Mouse (Mus musculus) forebrain, embryonic 10.5 days (tissue): ENCODE measurements around the gene Ccdc120. TPM values are rescaled to one million over a fixed set of nuclear protein-coding genes. Genes with fewer than 3 reads are reported as not detected.

Source experiments
- DNase-seq: peaks from one replicate; pipeline ENCODE4 v3.0.0-alpha.2; 2017; ENCODE audit warnings: low spot score; ENCODE audit errors: extremely low spot score
- H3K27ac ChIP-seq: fragments of 300-500 bp; sonication (generic); 2 replicates; pipeline ENCODE4 v1.5.1; 2016; ENCODE audit warnings: mild to moderate bottlenecking
- H3K27me3 ChIP-seq: fragments of 300-500 bp; sonication (generic); 2 replicates; pipeline ENCODE4 v1.6.1; 2016; ENCODE audit warnings: mild to moderate bottlenecking; ENCODE audit not compliant: poor library complexity, severe bottlenecking
- H3K36me3 ChIP-seq: fragments of 300-500 bp; sonication (generic); replicated peaks from 2 replicates; pipeline ENCODE4 v1.6.1; 2016; ENCODE audit warnings: mild to moderate bottlenecking, moderate library complexity
- H3K4me1 ChIP-seq: fragments of 300-500 bp; sonication (generic); 2 replicates; pipeline ENCODE4 v1.6.1; 2016
- H3K4me3 ChIP-seq: fragments of 300-500 bp; sonication (generic); 2 replicates; pipeline ENCODE4 v1.5.1; 2016; ENCODE audit warnings: mild to moderate bottlenecking, moderate library complexity
- H3K9me3 ChIP-seq: fragments of 300-500 bp; sonication (generic); 2 replicates; pipeline ENCODE4 v1.6.1; 2016; ENCODE audit warnings: mild to moderate bottlenecking, moderate library complexity
- WGBS: fragments of 180-500 bp; shearing (Covaris S2); methylation state at CpG from one replicate; pipeline ENCODE4 v1.1.7; 2016; 5-methylcytosine and 5-hydroxymethylcytosine counted together
- polyA plus RNA-seq: library from polyadenylated mRNA; unstranded; fragments of >200 nt; fragmentation: Nextera tagmentation; extraction: Ambion mirVana; gene quantifications from 2 replicates; pipeline ENCODE4 v1.2.1, GENCODE M21; 2016

Ccdc120 gene
- polyA plus RNA-seq, 1 experiment from 2014 or later = 19.3 TPM

DNA sequence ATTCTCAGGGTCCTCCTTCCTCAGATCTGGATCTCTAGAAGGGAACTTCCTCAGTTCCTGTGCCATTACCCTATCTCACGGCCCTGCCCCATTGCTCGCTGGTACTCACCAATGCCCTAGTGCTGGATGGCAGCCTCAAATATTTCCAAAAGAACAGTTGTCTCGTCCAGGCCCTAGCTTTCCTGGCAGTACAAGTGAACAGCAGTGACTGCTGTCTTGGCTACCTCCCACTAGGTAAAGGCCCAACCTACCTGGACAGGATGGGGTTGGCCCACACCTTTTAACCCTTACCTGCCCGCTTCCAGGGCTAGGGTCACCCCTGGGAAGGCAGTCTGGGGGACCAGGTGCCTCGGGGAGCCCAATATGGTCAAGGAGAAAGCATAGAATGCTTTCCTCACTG, 9.6 kb downstream of the Ccdc120 start:
- Histone ChIP-seq H3K27ac (no peak overlapping the region), H3K4me1 (peaks cover 3% of the 10 kb centered on the region; the same call in 1 of the 2 replicates), H3K27me3 (no peaks in the 10 kb centered on the region), H3K9me3 (no peaks in the 10 kb centered on the region), H3K36me3 (peaks cover 17% of the 10 kb centered on the region), H3K4me3 (no peak overlapping the region)
- DNase-seq = no peak
- WGBS = 79% methylated on average over 5 of the region's 5 CpGs

DNA sequence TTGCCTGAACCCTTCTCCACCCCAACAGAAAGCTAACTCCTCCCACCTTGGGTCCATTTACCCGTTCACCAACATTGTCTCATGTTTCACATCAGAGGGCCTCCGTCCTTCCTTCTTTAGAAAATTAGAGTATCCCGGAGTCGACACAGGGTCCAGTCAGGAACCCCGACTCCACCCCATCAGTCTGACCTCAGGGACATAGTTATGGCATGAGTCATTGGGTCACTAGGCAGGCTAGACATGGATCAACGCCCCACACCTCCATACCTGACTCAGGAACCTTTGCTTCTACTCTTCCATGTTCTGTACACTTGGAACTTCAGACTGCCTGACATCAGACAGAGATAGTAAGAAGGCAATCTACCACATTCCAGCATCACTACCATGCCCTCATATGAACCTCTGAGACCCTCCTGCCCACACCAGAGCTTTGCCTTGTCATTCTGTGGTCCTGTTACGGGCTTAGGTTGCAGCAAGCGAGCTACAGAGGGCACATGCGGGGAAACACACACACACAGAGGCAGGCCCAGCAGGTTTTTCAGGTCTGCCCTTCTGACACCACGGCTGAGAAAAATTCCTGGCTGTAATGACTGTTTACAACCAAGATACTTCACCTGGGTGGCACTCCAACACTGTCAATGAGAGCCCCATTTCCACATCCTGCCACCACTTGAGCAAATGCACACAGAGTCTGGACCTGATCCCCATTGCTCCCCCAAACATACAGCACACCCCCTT, 10.5 kb downstream of the Ccdc120 start:
- Histone ChIP-seq H3K27ac (no peak overlapping the region), H3K9me3 (no peaks in the 10 kb centered on the region), H3K4me1 (peaks cover 3% of the 10 kb centered on the region; the same call in 1 of the 2 replicates), H3K4me3 (no peak overlapping the region), H3K27me3 (no peaks in the 10 kb centered on the region), H3K36me3 (peaks cover 19% of the 10 kb centered on the region)
- no peak for DNase-seq
- 71% methylated on average over 10 of the region's 10 CpGs for WGBS

DNA sequence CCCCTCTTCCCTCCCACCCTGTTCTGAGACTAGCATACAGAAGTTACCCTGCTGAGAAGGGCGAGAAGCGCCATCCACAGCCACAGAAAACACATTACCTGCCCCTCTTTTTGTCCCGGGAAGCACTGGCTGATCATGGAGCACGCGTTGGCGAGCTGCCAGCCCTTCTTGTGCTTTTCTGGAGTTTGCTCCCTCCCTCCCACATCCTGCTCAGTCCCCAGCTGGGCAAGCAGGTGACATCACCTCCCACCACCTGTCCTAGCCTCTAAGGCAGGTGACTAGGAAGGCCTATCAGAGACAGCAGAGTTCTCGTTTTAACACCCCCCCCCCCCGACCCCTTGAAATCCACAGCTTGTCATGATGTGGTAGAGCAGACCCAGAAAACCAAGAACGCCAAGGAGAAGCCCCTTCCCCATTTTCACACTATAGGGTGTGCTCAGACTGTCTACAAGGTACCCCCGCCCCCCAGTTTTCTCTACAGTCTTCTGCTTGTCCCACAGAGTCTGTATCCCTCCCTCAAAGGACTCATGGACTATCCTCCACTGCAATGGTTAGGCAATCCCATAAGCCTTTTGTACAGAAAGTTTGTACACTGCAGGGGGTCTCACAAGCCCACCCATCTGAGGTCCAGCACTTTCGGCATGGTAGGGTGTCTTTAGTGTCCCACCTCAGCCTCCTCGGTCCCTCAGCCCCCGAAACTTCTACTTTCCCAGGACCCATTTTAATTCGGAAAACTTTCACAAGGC, 11.2 kb downstream of the Ccdc120 start:
- DNase-seq = no peak
- Histone ChIP-seq H3K4me1 (peaks cover 3% of the 10 kb centered on the region; the same call in 1 of the 2 replicates), H3K36me3 (peaks cover 24% of the 10 kb centered on the region), H3K9me3 (no peaks in the 10 kb centered on the region), H3K4me3 (no peak overlapping the region), H3K27me3 (no peaks in the 10 kb centered on the region), H3K27ac (no peak overlapping the region)
- 72% methylated on average over 14 of the region's 14 CpGs for WGBS

DNA sequence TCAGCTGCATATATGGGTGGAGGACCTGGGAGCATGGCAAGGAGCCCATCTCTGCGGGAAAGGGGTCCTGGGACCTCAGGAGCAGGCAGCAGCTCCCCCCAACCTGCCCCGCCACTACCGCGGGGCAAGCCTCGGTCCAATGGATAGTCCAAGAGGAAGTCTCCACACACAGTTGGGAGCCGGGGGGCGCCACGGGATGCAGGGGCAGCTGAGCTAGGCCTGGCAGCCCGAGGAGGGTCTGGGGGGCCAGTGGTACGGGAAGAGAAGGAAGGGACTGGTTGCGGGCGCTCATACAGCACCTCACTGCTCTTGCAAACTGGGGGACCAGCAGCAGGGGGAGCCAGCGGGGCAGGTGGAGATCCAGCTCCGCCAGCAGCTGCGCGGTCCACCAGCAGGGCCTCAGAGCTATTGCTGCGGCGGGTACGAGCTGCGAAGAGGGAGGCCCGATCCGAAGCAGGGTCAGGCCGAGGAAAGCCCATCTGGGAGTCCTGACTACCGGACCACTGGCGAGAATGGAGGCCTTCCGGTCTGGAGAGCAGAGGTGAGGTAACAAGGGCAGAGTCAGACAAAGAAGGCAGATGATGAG, 17.0 kb downstream of the Ccdc120 start:
- WGBS = 32% methylated on average over 24 of the region's 26 CpGs
- Histone ChIP-seq H3K36me3 (peaks cover 28% of the 10 kb centered on the region), H3K4me3 (peak overlapping the region; percentile 18; the same call in 1 of the 2 replicates), H3K9me3 (peaks cover 4% of the 10 kb centered on the region; the same call in 1 of the 2 replicates), H3K4me1 (peaks cover 18% of the 10 kb centered on the region), H3K27me3 (no peaks in the 10 kb centered on the region), H3K27ac (no peak overlapping the region)
- peak; percentile 52 for DNase-seq

DNA sequence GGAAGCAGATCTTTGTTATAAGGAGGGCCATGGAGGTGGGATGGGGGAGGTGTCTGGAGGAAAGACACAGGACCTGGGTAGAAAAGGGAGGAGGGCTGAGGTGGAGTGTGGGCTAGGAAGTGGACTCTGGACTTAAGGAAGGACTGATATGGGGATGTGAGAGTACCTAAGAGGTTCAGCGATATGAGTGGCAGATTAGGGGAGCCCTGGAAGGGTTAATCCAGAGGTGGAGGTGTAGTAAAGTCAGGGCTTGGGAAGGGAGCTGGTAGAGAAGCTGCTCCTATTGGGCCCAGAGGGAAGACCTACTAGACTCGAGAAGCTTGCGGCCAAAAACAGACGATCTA, 21.8 kb downstream of the Ccdc120 start:
- peaks cover 6% of the 10 kb centered on the region; the same call in 1 of the 2 replicates for H3K9me3 ChIP-seq
- no peak for DNase-seq
- peaks cover 21% of the 10 kb centered on the region for H3K4me1 ChIP-seq
- peak overlapping the region; percentile 56 for H3K4me3 ChIP-seq
- peaks cover 25% of the 10 kb centered on the region for H3K36me3 ChIP-seq
- no peaks in the 10 kb centered on the region for H3K27me3 ChIP-seq
- H3K27ac ChIP-seq = peak overlapping the region; percentile 81
- 33% methylated on average over 4 of the region's 4 CpGs for WGBS

DNA sequence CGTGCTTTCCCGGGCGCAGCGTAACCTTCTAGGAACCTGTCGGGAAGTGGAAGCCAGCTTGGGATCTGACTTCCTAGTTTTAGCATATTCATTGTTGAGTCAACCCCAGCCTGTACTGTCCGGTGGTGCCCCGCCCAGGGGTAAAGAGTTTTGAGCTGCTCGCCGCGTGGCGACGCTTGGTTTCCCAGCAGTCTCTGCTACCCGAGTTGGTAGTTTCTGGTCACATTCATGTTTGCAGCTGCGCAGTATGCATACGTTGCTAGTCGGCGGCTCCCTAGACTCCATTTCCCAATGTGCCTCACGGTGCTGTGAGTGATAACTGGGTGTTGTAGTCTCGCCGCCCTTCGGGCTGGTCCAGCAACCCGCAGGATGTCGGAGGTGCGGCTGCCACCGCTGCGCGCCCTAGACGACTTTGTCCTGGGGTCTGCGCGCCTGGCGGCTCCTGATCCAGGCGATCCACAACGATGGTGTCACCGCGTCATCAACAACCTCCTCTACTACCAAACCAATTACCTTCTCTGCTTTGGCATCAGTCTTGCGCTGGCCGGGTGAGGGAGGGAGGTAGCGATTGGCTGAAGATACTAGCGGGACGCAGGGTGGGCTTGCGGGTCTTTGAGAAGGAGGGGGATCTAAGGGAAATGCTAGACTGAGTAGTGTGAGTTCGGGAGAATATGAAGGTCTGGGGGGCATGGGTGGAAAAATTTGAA, 22.3 kb downstream of the Ccdc120 start, which contains the start of gene Praf2:
TSS of gene Praf2 (plus strand) at position 225 of the 707 bp plus-strand sequence.
- Histone ChIP-seq H3K9me3 (peaks cover 6% of the 10 kb centered on the region; the same call in 1 of the 2 replicates), H3K4me1 (peaks cover 16% of the 10 kb centered on the region), H3K36me3 (peaks cover 26% of the 10 kb centered on the region), H3K27ac (peak within 1 kb of the TSS; percentile 81), H3K4me3 (peak within 1 kb of the TSS; percentile 56), H3K27me3 (no peaks in the 10 kb centered on the region)
- 19% methylated on average over 42 of the region's 42 CpGs for WGBS
- DNase-seq = peak; percentile 68

DNA sequence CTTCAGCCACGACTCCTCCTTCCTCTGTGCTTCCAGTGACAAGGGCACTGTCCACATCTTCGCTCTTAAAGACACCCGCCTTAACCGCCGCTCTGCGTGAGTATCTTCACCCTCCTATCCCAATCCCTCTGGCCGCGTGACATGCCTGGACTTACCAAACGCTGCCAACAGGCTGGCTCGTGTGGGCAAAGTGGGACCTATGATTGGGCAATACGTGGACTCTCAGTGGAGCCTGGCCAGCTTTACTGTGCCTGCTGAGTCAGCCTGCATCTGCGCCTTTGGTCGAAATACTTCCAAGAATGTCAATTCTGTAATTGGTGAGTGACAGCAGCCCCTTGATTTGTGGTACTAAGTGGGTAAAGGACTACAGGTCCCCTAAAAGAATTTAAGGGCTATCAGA, 23.5 kb downstream of the Ccdc120 start:
- Histone ChIP-seq H3K27me3 (no peaks in the 10 kb centered on the region), H3K27ac (no peak overlapping the region), H3K36me3 (peaks cover 22% of the 10 kb centered on the region), H3K4me1 (peaks cover 23% of the 10 kb centered on the region), H3K9me3 (0 out of 2 replicates have a peak, but pooled peaks cover 2% of the 10 kb centered on the region), H3K4me3 (no peak overlapping the region)
- DNase-seq = no peak
- WGBS = 91% methylated on average over 13 of the region's 13 CpGs

DNA sequence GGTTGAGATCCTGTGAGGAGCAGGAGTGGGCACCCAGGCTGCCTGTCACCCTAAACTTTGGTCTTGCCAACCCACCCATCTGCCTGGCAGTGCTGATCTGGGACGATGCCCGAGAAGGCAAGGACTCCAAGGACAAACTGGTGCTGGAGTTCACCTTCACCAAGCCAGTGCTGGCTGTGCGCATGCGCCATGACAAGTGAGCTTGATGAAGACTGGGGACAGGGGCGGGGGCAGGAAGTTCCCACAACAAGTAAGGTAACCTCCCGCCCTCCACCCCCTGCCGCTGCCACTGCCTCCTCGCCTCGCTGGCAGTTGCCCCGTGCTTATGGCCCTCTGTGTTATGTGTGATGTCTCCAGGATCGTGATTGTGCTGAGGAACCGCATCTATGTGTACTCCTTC, 24.9 kb downstream of the Ccdc120 start:
- Histone ChIP-seq H3K27ac (no peak overlapping the region), H3K36me3 (peaks cover 22% of the 10 kb centered on the region), H3K4me3 (no peak overlapping the region), H3K27me3 (no peaks in the 10 kb centered on the region), H3K9me3 (0 out of 2 replicates have a peak, but pooled peaks cover 2% of the 10 kb centered on the region), H3K4me1 (peaks cover 23% of the 10 kb centered on the region)
- no peak for DNase-seq
- WGBS = 86% methylated on average over 12 of the region's 12 CpGs

DNA sequence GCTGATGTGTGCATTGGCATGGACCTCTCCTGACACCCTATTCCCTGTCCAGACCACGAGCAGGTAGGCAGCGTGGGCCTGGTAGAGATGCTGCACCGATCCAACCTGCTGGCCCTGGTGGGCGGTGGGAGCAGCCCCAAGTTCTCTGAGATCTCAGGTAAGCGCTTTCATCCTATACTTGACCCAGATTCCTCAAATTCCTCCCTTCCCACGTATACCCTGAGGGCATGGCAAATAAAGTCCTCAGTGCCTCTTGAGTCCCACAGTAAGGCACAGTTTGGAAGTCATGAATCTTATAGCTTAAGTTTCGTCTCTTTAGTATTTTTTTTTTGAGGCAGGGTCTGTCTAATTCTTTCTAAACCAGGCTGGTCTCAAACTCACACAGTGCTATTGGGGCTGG, 26.6 kb downstream of the Ccdc120 start:
- Histone ChIP-seq H3K27ac (no peak overlapping the region), H3K4me3 (no peak overlapping the region), H3K4me1 (peaks cover 16% of the 10 kb centered on the region), H3K9me3 (0 out of 2 replicates have a peak, but pooled peaks cover 2% of the 10 kb centered on the region), H3K36me3 (peaks cover 22% of the 10 kb centered on the region), H3K27me3 (no peaks in the 10 kb centered on the region)
- DNase-seq = no peak
- WGBS = 88% methylated on average over 7 of the region's 7 CpGs

DNA sequence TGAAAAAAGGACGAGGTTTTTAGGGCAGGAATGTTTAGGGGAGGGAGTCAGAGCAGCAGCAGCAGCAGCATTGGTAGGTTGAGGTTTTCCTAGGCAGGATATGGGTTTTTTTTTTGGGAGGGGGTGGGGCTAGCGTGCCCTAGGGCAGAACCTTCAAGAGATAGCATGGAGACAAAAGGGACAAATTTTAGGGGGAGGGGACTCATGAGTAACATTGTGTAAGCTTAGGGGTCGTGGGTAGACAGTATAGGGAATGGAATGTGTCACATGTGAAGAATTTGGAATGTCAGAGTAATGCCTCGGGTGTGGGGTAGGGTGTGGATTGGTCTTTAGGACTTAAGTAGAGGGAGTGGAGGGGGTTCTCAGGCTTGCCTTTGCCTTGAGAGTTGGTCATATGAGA, 28.0 kb downstream of the Ccdc120 start:
- DNase-seq = no peak
- Histone ChIP-seq H3K4me3 (peak overlapping the region; percentile 64), H3K4me1 (peaks cover 9% of the 10 kb centered on the region), H3K36me3 (peaks cover 22% of the 10 kb centered on the region), H3K9me3 (no peaks in the 10 kb centered on the region), H3K27ac (no peak overlapping the region), H3K27me3 (no peaks in the 10 kb centered on the region)
- WGBS = 26% methylated on average over 4 of the region's 4 CpGs

DNA sequence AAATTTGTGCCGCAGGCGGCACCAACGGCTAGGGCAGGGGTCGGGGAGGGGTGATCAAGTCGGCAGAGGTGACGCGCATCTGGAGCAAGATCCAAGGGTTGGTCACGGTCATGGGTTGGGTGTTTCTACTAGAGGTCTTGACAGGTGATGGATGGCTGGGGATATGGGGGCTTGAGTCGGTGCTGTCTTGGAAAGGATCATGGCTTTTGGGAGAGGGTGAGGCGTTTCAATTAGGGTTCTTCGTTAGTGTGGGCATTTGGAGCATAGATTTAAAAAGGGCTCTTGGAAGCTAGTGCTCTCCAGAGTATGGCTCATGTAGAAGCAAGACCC, 28.5 kb downstream of the Ccdc120 start:
- WGBS = 25% methylated on average over 11 of the region's 11 CpGs
- H3K9me3 ChIP-seq = no peaks in the 10 kb centered on the region
- H3K27me3 ChIP-seq = no peaks in the 10 kb centered on the region
- H3K4me1 ChIP-seq = peaks cover 6% of the 10 kb centered on the region
- H3K4me3 ChIP-seq = peak overlapping the region; percentile 64
- peaks cover 22% of the 10 kb centered on the region for H3K36me3 ChIP-seq
- H3K27ac ChIP-seq = peak overlapping the region; percentile 94
- no peak for DNase-seq

DNA sequence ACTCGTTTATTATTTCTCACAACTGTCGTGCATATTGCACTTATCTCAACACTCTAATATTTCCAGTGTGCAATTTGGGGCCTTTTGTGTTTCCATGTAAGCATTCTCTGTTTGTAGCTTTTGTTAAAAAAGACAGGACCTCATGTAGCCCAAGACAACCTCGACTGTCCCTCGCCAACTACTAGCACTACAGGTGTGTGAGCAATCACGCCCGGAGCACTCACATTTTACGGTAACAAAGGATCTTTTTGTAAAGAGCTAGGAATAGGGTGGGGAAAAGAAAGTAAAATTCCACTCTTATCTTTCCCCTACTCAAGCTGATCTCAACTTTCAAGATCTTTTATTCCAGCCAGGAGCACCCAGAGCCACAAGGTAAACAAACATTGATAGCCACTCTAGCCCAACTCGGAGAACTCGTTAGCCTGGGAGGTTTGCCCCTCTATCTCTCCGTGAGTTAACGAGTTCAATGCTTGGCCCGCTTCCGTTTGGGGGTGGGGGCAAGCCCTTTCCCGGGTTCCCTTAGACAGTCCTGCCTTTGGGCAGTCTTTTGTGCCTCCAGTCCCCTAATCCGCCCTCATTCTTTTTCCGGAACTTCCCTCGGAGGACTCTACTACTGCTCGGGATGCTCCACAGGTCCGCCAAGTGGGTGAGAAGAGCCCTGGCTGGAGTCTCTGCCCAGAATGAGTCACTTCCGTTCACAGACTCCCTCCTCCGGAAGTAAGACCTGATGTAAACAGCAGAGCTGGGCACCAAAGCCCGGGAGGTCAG, 29.0 kb downstream of the Ccdc120 start, which contains the start of gene Gm45208:
TSS of gene Gm45208 (plus strand) at position 732 of the 768 bp plus-strand sequence.
- WGBS = 28% methylated on average over 22 of the region's 22 CpGs

More for the DNA sequence above, 29.0 kb downstream of the Ccdc120 start, which contains the start of gene Gm45208:
- Histone ChIP-seq H3K27ac (peak within 1 kb of the TSS; percentile 94), H3K4me1 (peaks cover 6% of the 10 kb centered on the region), H3K27me3 (no peaks in the 10 kb centered on the region), H3K9me3 (no peaks in the 10 kb centered on the region), H3K4me3 (peak within 1 kb of the TSS; percentile 64), H3K36me3 (peaks cover 17% of the 10 kb centered on the region)
- DNase-seq = peak; percentile 75
